Mouse (Mus musculus) limb, embryonic 10.5 days (tissue): ENCODE data around the gene Tgfb1i1. TPM values are rescaled to one million over a fixed set of nuclear protein-coding genes. Genes with fewer than 3 reads are reported as not detected.

Experiments used
- DNase-seq: peaks from one replicate; pipeline ENCODE4 v3.0.0-alpha.2; 2017; ENCODE audit warnings: low spot score
- H3K27ac ChIP-seq: fragments of 300-500 bp; sonication (generic); 2 replicates; pipeline ENCODE4 v1.5.1; 2016; ENCODE audit warnings: mild to moderate bottlenecking
- H3K27me3 ChIP-seq: fragments of 300-500 bp; sonication (generic); 2 replicates; pipeline ENCODE4 v1.6.1; 2016; ENCODE audit warnings: low read depth, mild to moderate bottlenecking; ENCODE audit not compliant: poor library complexity, severe bottlenecking
- H3K36me3 ChIP-seq: fragments of 300-500 bp; sonication (generic); 2 replicates; pipeline ENCODE4 v1.6.1; 2016; ENCODE audit warnings: mild to moderate bottlenecking, moderate library complexity
- H3K4me1 ChIP-seq: fragments of 300-500 bp; sonication (generic); 2 replicates; pipeline ENCODE4 v1.6.1; 2016
- H3K4me3 ChIP-seq: fragments of 300-500 bp; sonication (generic); 2 replicates; pipeline ENCODE4 v1.5.1; 2016; ENCODE audit warnings: mild to moderate bottlenecking, moderate library complexity
- H3K9me3 ChIP-seq: fragments of 300-500 bp; sonication (generic); replicated peaks from 2 replicates; pipeline ENCODE4 v1.6.1; 2016; ENCODE audit warnings: mild to moderate bottlenecking
- WGBS: fragments of 180-500 bp; shearing (Covaris S2); methylation state at CpG from one replicate; pipeline ENCODE4 v1.1.7; 2016; 5-methylcytosine and 5-hydroxymethylcytosine counted together
- polyA plus RNA-seq: library from polyadenylated mRNA; unstranded; fragments of >200 nt; fragmentation: Nextera tagmentation; extraction: Ambion mirVana; gene quantifications from 2 replicates; pipeline ENCODE4 v1.2.1, GENCODE M21; 2016

Tgfb1i1 gene
- polyA plus RNA-seq, 1 experiment from 2014 or later, result 12.9 TPM

DNA sequence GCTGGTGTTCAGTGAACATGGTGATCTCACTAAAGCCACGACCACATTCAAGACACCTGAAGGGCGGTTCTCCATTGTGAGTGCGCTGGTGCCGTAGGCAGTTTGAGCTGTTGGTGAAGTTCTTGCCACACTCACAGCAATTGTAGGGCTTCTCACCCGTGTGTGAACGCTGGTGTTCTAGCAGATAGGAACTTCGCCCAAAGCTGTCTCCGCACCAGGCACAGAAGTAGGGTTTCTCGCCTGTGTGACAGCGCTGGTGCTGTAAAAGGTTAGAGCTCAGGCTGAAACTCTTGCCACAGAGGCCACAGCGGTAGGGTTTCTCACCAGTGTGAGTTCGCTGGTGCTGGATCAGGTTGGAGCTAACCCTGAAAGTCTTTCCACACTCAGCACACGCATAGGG, 10.2 kb upstream of the Tgfb1i1 start:
- Histone ChIP-seq H3K27ac (no peak overlapping the region; the same call in 1 of the 2 replicates), H3K27me3 (no peaks in the 10 kb centered on the region), H3K4me3 (no peak overlapping the region), H3K4me1 (peaks cover 26% of the 10 kb centered on the region), H3K36me3 (peaks cover 26% of the 10 kb centered on the region), H3K9me3 (no peaks in the 10 kb centered on the region)
- WGBS, result 93% methylated on average over 13 of the region's 13 CpGs
- DNase-seq, result no peak

DNA sequence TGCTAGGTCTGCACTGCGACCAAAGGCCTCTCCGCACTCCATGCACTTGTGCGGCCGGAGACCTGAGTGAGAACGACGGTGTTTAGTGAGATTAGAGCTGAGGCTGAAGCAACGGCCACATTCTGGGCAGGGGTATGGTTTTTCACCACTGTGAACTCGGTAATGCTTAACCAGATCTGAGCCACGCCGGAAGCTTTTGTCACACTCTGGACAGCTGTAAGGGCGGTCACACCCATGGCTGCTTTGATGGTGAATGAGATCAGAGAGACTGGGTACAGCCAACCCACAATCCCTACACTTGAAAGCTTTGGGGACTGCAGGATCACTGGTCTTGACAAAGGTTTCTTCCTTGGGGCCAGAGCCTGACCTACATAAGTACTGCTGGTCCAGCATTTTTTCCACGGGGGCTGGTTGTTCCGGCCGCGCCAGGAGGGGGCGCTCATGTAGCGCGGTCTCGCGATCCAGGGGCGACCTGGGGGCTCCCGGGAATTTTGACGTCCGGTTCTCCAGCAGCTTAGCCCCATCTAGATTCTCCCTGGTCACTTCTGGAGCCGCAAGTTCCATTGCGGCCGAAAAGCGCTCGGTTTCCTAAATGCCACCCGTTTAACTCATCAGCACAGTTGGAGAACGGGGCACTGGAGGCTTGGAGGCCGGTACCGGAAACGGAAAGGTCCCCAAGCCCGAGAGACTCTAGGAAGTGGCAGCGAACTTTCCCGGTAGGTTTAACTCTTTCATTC, 9.6 kb upstream of the Tgfb1i1 start, which contains the start of gene Armc5:
Gene Armc5 (plus strand): TSS at position 487 of the 737 bp plus-strand sequence.
- peak; percentile 90 for DNase-seq
- peaks cover 32% of the 10 kb centered on the region for H3K36me3 ChIP-seq
- H3K9me3 ChIP-seq, result no peaks in the 10 kb centered on the region
- WGBS, result 27% methylated on average over 37 of the region's 37 CpGs
- peaks cover 26% of the 10 kb centered on the region for H3K4me1 ChIP-seq
- peak within 1 kb of the TSS; percentile 75 for H3K4me3 ChIP-seq
- peak within 1 kb of the TSS; percentile 94 for H3K27ac ChIP-seq
- H3K27me3 ChIP-seq, result no peaks in the 10 kb centered on the region

DNA sequence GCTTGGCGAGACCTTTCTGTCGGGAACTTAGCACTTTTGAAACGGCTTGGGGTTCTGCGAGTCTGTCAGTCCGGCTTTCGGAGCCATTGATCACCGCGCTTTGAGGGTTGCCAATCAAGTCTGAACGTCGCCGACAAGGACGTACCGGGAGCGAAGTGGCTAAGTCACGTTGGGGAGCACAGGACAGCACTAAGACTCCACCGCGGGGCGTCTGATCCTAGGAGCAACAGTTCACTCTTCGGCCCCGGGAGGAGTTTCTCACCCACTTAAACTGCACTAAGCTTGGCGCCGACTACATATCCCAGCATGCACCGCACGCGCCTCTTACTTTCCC, 9.1 kb upstream of the Tgfb1i1 start:
- peak overlapping the region; percentile 75 for H3K4me3 ChIP-seq

GRCm38 (mm10) chr7:128237927-128238778, 8.5 kb upstream of the Tgfb1i1 start, which contains the start of gene 9130023H24Rik:
9130023H24Rik (minus strand) TSS chr7:128238031.
- Histone ChIP-seq H3K9me3 (no peaks in the 10 kb centered on the region), H3K27me3 (no peaks in the 10 kb centered on the region), H3K4me3 (peak within 1 kb of the TSS; percentile 75), H3K36me3 (peaks cover 43% of the 10 kb centered on the region), H3K27ac (peak within 1 kb of the TSS; percentile 94), H3K4me1 (peaks cover 17% of the 10 kb centered on the region)
- DNase-seq, result peak; percentile 100
- under 1% methylated on average over 71 of the region's 72 CpGs for WGBS

More for the DNA sequence above, 9.1 kb upstream of the Tgfb1i1 start:
- H3K36me3 ChIP-seq, result peaks cover 37% of the 10 kb centered on the region
- no peaks in the 10 kb centered on the region for H3K9me3 ChIP-seq
- peak overlapping the region; percentile 94 for H3K27ac ChIP-seq
- no peak for DNase-seq
- H3K4me1 ChIP-seq, result peaks cover 21% of the 10 kb centered on the region
- under 1% methylated on average over 25 of the region's 25 CpGs for WGBS
- H3K27me3 ChIP-seq, result no peaks in the 10 kb centered on the region

- no peak for DNase-seq
- Histone ChIP-seq H3K4me3 (peak overlapping the region; percentile 75), H3K27me3 (no peaks in the 10 kb centered on the region), H3K27ac (peak overlapping the region; percentile 94), H3K36me3 (peaks cover 47% of the 10 kb centered on the region), H3K4me1 (peaks cover 21% of the 10 kb centered on the region), H3K9me3 (no peaks in the 10 kb centered on the region)
- 30% methylated on average over 4 of the region's 4 CpGs for WGBS
These were observed 7.6 kb upstream of the Tgfb1i1 start for GRCm38 (mm10) chr7:128238991-128239390.

- Histone ChIP-seq H3K27me3 (no peaks in the 10 kb centered on the region), H3K9me3 (no peaks in the 10 kb centered on the region), H3K36me3 (peaks cover 60% of the 10 kb centered on the region), H3K4me3 (no peak overlapping the region), H3K4me1 (peaks cover 27% of the 10 kb centered on the region), H3K27ac (no peak overlapping the region)
- no peak for DNase-seq
- WGBS, result 95% methylated on average over 27 of the region's 27 CpGs
These were observed 6.4 kb upstream of the Tgfb1i1 start for GRCm38 (mm10) chr7:128240131-128240784.

GRCm38 (mm10) chr7:128242331-128242730, 4.3 kb upstream of the Tgfb1i1 start:
- Histone ChIP-seq H3K36me3 (peaks cover 55% of the 10 kb centered on the region), H3K27me3 (no peaks in the 10 kb centered on the region), H3K4me3 (no peak overlapping the region), H3K9me3 (no peaks in the 10 kb centered on the region), H3K4me1 (peaks cover 36% of the 10 kb centered on the region), H3K27ac (no peak overlapping the region)
- 95% methylated on average over 16 of the region's 16 CpGs for WGBS
- DNase-seq, result no peak

DNA sequence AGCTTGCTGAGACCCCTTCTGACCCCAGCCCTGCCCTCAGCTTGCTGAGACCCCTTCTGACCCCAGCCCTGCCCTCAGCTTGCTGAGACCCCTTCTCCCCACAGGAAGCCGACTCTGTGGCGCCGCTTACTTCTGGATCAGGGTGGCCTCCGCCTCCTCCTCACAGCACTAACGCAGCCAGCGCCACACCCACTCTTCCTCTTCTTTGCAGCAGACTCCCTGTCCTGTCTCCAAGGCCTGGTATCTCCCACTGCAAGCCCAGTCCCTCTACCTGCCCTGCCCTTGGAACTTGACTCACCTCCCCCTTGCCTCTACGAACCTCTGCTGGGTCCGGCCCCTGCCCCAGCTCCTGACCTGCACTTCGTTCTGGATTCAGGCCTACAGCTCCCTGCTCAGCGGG, 2.7 kb upstream of the Tgfb1i1 start:
- DNase-seq, result no peak
- Histone ChIP-seq H3K27ac (peak overlapping the region; percentile 65), H3K27me3 (no peaks in the 10 kb centered on the region; the same call in 1 of the 2 replicates), H3K9me3 (no peaks in the 10 kb centered on the region), H3K36me3 (peaks cover 55% of the 10 kb centered on the region), H3K4me1 (peaks cover 36% of the 10 kb centered on the region), H3K4me3 (no peak overlapping the region)
- 54% methylated on average over 10 of the region's 10 CpGs for WGBS

DNA sequence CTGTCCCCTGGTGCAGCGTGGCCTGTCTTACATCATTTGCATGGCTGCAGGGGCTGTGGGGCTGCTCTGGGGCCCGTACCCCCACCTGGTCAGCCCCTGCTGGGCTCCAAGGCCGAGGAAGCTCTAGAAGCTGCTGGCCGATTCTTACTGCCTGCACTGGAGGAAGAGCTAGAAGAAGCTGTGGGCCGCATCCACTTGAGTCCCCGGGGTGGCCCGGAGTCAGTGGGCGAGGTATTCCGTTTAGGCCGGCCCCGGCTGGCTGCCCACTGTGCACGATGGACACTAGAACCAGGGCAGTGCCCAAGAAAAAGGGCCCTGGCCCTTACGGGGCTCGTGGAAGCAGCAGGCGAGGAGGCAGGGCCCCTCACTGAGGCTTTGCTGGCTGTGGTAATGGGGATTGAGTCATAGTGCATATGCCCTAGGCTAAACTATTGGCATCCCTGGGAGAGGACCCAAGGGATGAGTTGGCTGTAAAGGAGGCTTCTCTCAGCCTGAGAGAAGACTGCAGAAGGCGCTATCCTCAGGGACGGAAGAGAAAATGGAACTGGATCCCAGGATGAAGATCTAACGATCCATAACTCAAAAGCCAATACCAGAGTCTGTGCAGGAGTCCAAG, 2.1 kb upstream of the Tgfb1i1 start:
- H3K4me1 ChIP-seq, result peaks cover 30% of the 10 kb centered on the region
- H3K4me3 ChIP-seq, result no peak overlapping the region
- WGBS, result 87% methylated on average over 18 of the region's 18 CpGs
- peak overlapping the region; percentile 65 for H3K27ac ChIP-seq
- no peak for DNase-seq
- H3K27me3 ChIP-seq, result no peaks in the 10 kb centered on the region; the same call in 1 of the 2 replicates
- no peaks in the 10 kb centered on the region for H3K9me3 ChIP-seq
- H3K36me3 ChIP-seq, result peaks cover 58% of the 10 kb centered on the region

DNA sequence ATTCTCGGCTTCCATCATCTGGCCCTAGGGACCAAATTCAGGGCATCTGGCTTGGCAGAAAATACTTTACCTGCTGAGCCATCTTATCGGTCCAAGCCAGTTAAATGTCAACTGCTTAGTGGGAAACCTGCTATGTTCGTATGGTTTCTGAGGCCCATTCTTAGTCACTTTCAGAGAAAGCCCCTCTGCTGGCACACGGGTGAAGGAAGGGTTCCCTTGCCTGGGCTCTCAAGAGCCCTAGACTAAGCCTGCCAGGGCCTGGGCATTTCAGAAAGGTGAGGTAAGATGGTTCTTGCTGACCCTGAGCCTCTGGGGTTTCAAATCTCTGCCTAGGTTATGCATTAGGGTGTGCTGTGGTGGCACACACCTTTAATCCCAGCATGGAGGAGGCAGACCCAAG, 1.1 kb upstream of the Tgfb1i1 start:
- no peak for DNase-seq
- Histone ChIP-seq H3K4me1 (peaks cover 30% of the 10 kb centered on the region), H3K9me3 (no peaks in the 10 kb centered on the region), H3K27ac (no peak overlapping the region), H3K36me3 (peaks cover 49% of the 10 kb centered on the region), H3K27me3 (no peaks in the 10 kb centered on the region; the same call in 1 of the 2 replicates), H3K4me3 (no peak overlapping the region)
- 94% methylated on average over 4 of the region's 4 CpGs for WGBS

GRCm38 (mm10) chr7:128247443-128247842, 831 bp downstream of the Tgfb1i1 start:
- Histone ChIP-seq H3K4me1 (peaks cover 38% of the 10 kb centered on the region), H3K27me3 (peaks cover 9% of the 10 kb centered on the region; the same call in 1 of the 2 replicates), H3K27ac (peak overlapping the region; percentile 80), H3K9me3 (no peaks in the 10 kb centered on the region), H3K36me3 (peaks cover 30% of the 10 kb centered on the region), H3K4me3 (peak overlapping the region; percentile 53)
- peak; percentile 86 for DNase-seq
- WGBS, result 2% methylated on average over 13 of the region's 13 CpGs
